Mouse (Mus musculus) layer of hippocampus, adult 9-11 months (tissue): ENCODE results near the gene Lenep.

ENCODE experiments used
- DNase-seq: peaks from one replicate; pipeline ENCODE4 v3.0.0; 2022

The Lenep gene

DNA sequence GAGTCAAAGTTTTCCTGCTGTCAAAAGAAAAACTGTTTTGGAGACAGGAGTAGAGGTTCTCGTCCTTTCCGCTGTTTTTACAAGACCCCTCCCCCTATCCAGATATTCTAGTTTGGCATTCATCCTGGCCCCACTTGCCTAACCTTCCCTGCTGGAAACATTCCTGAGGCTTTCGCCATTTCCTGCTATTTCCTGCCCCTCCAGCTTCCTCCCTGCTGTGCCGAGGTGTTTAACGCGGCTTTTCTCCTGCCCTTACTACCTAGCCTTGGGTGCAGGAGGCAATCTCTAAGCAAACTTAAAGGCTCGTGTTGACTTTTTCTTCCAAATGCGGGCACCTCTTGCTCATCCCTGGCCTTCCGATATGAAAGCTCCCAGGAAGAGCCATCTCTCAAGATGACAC lies 17.0 kb upstream of the Lenep start:
- DNase-seq, result no peak

DNA sequence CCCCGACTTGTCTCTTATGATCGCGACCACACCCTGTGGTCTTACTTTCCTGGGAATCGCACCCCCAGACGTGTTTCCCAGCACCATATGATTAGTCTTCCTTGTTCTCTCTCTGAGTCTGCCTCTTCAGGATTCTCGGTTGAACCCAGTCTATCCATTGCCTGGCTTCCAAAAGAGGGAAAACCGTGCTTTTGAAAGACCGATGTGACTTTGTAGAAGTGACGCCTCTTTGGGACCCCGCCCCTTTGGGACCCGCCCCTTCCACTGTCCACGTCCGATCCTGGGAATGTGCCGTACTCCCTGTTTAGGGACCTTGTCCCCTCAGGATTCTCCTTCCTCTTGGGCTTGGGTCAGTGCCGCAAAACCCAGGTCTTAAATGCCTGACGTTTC lies 16.3 kb upstream of the Lenep start:
- no peak for DNase-seq

DNA sequence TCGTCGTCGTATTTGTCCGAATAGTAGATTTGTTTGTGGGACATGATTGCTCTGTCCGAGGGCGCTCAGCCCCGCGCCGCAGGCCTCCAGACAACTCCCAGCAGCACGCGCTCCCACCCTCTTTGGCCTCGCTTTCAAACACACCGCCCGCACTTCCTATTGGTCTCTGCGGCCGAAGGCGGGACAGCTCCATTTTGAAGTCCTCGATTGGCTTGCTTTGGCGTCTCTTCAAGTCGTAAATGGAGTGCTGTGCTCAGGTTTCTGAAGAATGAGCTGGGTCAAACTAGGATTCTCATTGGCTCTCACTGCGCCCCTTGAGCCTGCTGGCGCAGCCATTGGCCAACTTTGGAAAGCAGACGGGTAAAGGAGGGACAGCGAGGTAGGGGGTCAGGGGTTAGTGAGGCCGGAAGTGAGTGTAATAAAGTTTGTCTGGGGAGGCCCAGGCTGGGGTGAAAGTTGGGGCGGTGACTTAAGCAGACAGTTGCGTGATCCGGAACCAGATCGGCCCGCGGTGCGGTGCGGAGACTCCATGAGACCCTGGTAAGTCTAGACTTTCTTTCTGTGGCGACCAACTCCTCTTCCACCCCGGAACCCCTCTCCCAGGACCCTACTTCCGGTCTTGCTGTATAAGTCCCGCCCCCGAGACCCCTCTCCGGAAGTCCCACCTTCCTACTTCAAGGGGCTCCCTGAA lies 15.7 kb upstream of the Lenep start, which contains the start of the genes Cks1b and Shc1:
Gene Cks1b, minus strand, starts transcription at position 214 of the 691 bp plus-strand sequence.
Gene Shc1, plus strand, starts transcription at position 274 of the 691 bp plus-strand sequence.
- DNase-seq, result peak; percentile 98

DNA sequence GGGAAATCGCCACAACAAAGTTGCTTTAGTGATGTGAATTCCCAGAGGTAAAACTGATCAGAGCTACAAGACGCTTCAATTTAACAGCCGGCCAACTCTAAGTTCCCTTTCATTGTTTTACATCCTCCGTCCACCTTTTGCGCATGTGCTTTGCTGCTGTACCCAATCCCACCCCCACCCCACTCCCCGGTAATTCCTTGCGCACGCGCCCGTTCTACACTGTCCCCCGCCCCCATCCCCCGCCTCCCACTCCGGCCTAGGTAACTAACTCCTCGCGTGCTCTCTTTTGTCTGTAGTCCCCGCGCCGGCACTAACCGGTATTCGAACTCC lies 15.2 kb upstream of the Lenep start:
- DNase-seq, result no peak

DNA sequence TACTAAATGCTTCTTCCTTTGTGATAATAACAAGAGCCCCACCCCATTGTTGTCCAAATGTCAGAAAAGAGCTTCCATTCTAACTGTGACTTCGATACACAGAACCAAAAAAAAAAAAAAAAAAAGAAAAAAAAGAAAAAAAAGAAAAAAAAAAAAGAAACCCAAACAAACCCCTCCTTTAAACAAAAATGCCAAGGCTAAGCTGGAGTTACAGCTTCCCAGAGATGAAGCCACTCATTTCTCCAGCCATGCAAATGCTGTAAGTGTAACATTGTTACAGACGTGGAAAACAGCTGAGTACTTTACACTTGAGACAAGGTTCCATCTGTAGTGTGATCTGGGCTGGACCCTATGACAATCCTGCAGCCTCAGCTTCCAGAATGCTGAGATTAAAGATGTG lies 14.5 kb upstream of the Lenep start:
- no peak for DNase-seq

DNA sequence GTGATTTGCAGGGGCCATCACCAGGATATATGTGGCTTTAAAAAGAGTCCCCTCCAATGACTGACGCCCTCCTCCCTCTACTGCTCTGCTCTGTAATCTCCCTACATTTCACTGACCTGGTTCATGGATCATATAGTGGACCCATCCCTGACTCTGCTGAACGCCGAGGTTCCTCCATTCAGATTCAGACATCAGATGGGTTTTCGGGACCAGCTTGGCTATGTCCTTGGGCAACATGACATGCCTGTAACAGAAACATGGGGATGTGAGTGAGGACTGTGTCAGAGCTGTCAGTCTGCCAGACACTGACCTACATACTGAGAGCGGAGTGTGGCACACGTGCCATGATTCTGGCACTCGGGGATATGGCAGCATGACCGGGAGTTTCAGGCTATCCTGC lies 13.6 kb upstream of the Lenep start:
- no peak for DNase-seq

DNA sequence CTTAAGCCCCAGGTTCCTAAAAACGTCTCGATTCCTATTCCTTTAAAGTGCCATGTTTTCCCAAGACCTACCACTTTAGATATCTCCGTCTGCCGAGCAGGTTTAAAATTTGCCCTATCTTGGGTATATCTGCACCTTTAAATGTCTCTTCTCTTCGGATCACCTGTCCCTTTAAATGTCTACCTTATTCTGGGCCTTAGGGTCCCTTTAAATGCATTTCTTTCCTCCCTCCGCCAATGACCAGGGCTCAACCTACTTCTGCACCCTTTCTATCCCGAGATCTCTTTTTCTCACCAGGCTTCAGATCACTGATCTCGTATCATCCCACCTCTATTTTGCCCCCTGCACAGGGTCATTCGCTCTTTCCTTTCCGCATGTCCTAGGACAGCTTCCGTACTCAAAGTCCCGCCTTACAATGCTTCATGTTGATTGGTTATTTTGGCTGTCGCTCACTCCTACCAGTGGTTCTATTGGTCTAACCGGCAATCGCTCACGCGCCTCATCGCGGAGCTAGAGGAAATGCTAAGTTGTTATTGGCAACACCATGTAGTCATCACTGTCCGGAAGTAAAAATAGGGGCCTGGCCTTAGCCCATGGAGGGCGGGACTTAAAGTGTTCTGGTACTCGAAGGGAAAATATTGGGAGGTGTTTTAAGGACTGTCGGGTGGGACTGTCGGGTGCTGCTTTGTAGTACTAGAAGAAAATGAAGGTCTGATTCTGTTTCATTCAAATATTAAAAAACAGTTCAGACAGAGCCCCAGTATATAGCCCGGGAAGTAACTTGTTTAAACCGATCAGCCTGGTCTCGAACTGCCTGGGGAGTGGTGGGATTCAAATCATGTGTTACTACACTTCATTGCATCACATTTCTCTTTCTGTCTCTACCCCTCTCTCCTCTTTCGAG lies 9.1 kb upstream of the Lenep start, which contains the start of gene Flad1:
Gene Flad1, minus strand, starts transcription at position 381 of the 904 bp plus-strand sequence.
- DNase-seq, result peak; percentile 100

DNA sequence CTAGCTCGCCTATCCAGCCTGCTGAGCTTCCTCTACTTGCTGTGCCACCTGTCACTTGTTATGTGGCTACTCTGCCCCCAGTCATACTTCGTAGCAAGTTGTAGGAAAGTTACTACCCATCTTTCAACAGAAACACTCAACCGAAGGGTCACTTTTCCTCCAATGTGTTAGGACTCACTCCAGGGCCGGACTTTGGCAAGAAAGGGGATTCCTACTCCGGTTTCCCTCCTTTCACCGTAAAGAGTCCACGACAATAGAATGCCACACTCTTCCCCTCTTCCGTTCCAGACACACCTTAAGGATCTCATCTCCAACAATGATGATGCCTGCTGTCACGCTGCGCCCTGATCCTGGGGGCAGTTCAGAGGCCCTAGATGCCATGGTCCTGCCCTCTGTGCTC lies 8.3 kb upstream of the Lenep start:
- DNase-seq, result no peak

DNA sequence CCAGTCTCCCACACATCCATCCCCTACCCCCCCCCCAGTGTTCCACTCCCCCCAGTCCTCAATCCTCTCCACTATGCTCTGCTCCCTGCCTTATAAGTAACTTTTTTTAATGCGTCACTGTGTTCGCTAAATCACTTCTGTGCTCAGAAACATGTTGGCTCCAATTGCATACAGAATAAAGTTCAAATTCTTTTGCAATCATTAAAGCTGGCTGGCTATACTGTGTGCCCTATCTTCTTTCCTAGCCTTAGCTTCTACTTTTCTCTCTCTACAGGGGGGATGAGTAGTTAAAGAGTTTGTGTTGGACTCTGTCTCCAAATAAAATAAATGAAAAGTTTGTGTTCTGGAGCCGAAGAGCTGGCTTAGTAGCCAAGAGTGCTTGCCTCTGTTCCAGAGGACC lies 7.1 kb upstream of the Lenep start:
- DNase-seq, result no peak

DNA sequence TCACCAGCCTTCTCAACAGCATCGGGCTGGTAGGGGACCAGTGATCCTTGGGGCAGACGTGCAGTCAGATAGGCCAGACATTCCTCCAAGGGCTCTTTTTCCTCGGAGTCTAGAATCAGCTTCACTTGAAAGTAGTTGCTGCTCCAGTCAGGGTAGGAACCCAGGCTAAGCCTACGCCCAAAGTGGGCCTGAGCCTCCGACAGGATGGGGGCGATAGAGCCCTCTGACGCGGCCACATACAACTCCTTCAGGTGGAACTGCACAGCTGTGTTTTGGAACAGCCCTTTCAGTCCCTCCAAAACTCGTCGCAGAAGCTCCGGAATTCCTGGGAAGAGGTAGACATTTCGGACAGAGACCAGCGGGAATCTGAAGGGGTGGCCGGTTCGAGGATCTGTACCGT lies 5.9 kb upstream of the Lenep start:
- no peak for DNase-seq

DNA sequence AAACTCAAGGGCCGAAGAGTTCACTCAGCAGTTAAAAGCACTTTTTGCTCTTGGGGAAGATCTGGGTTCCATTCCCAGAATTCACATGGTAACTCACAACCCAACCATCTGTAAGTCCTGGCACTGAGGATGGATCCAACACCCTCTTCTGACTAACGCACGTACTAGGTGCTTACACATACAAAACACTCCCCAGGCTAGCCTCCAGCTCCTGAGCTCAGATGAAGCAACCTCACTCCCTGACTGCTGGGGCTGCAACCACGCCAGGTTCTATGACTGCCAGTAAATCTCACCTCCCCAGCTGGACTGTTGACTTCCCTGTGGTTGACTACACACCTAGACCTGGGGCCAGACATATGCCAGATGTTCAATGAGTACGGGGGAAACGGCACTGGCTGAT lies 4.3 kb upstream of the Lenep start:
- DNase-seq, result no peak

DNA sequence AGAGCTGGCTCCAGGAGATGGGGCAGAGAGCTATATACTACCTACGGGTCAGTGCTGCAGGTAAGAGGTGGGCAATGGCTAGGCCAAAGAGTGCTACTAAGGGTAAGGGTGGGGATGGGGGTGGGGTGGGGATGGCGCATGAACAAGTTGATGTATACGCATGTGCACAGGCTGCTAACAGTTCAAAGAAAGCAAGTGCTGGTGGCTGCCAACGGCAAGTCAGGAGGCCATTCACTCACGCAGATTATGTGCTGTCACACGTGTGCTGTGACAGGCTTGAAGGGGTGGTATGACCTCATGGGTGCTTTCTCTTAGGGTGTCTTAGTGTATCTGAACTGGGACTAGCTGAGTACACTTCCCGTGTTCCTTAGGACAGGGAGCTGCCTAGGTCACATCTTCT lies 1.3 kb downstream of the Lenep start:
- DNase-seq, result no peak

DNA sequence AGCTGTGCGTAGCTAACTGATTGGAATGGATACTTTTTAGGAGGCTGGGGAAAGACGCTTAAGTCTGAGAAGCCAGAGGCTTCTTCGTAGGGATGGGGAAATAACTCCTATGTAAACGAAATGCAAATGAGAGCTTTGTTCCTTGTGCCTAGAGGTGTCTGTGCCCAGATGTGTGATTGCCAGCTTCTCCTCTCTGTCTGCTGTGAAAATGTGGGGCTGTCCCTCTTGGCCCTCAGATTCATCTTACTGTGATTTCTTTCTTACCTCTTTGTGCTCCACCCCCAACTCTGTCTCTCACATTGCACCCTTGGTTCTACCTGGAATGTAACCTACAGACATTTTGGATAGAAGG lies 6.0 kb downstream of the Lenep start:
- DNase-seq, result no peak

DNA sequence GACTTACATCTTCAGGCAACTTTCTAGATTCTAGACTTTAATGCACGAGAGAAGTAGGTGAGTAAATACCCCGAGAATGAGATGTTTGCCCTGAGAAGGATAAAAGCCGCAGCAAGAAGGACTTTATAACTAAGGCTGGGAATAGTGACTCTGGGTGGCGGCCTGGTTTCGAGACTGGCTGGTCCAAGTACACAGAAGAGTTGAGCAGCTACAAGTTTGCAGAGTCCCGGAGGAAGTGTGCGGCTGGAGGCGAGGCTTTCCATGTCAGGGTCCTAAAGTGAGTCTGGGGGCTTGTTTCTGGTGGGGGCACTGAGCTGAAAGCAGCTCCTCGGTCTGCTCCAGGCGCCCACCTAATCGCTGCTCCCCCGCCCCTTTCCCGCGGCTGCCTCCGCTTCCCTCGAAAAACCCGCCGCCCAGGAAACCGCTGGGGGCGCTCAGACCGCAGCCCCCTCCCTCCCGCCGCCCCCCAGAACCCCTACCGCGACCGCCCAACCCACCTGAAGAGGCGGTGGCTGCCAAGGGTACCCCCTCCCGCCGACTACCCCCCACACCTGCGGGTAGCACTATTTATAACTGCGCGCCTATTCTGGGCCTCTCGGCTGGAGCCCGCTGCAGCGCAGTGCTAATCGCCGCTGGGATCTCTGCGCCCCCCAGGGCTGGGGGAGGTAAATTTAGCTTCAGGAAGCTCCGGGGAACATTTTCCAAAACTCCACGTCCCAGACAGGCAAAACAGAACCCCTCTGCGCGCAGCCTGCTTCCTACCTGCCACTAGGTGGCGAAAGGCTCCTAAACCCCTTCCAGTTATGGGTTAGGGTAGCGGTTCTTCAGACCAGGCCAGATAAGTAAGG lies 6.6 kb downstream of the Lenep start:
- DNase-seq, result no peak

DNA sequence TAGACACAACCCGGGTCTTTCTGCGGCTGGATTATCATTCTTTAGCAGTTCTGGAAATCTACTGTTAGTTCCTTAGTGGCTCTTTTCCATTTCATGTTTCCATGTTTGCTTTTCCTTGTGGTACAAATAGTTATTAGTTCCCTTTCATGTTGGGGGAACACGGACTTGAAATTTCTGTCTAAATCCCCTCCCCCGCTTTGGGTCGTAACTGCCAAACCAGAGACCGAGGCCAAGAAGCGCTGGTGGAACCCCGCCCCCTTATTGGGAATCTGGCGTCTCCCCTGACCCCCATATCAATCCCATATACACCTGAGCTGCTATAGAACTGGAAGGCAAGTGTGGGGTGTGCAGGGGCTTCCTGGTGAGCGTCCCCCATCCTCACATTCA lies 7.2 kb downstream of the Lenep start:
- no peak for DNase-seq

DNA sequence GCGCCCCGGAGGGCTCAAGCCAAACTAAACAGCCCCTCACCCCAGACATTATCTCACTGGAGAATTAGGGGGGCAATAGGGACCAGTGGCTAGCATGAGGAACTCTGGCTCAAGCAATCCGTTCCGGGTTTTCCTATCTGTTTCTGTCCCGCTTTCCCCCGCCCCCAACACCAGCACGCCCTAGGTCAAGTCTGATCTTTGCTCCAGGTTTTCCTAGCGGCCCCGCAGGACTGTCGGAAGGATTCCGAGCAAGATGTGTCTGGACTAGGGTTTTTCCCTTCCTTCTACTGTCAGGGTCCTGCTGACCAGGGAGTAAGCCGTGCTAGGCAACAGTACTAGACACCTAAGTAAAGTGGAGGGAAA lies 7.7 kb downstream of the Lenep start:
- peak; percentile 78 for DNase-seq

DNA sequence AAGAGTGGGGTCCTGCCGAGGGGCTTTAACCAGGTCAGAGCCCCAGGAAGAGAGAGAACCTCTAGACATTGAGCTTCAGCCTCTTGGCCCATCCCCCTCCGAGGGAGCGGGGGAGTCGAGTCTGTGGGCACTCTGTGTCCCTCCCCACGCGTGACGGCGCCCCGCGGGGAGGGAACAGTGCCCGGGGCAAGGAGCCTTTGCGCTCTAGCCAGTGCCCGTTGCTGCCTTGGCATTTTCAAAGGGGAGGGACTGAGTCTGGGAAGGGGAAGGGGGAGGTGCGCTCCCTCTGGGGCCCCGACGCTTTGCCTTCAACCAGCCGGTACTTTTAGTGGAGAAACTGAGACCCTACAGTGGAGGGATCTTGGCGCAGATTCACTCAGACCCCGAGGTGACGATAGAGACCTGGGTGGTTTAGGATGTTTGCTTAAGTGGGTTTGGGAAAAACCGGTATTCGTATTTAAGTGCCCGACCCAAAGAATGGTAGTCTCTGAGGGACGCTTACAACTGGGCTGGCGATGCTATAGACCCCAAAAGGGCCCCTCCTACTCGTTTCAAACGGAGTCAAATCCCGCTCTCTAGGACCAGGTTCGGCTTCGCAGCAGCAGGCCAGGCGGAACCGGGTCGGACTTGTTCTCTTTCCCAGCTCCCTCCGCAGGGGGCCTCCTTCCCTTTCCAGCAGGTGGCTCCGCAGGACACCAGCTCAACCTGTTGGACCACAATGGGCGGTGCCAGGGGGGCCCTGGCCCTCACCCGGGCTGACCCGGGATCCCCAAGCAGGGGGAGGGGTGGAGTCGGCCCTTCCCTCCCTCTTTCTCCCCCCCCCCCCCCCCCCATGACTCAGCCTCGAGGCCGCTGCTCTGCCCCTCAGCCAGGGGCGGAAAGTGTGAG lies 8.3 kb downstream of the Lenep start, which contains the start of gene Zbtb7b:
Gene Zbtb7b, minus strand, starts transcription at position 771 of the 888 bp plus-strand sequence.
- peak; percentile 76 for DNase-seq

DNA sequence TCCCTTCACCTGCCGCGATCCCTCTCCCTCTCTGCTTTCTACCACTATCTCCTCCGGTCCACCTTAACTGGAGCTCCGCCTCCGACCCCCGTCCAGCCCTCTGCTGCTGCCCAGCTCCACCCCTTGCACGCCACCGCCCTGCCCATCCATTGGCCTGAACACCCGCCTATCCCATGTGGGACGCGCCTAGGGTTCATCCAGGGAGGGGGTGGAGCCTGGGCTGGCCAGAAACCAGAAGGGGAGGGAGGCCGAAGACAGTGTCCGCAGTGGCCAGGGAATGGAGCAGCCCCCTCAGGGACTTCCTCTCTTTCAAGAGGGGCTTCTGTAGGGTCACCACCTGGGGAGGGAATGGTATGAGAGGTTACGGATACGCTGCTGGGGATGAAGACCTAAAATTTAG lies 9.0 kb downstream of the Lenep start:
- peak; percentile 98 for DNase-seq

DNA sequence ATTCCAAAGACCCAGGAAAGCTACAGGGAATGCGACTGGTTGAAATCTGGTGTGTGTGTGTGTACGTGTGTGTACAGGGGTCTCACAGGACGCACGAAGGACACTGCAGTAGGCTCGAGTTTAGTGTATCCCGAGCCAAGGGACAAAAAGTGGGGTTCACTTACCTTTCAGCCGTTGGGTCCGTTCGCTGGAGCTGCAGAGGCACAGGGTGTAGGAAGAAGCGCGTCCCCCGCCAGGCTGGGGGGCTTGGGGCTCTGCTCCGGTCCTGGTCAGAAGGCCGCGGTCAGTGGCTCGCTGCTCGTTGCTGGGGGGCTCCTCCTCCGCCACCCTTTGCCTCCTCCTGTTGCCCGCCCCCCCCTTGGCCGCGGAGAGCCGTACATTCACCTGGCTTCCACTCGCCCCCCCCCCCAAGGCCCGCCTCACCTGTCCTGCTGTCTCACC lies 9.7 kb downstream of the Lenep start:
- no peak for DNase-seq

DNA sequence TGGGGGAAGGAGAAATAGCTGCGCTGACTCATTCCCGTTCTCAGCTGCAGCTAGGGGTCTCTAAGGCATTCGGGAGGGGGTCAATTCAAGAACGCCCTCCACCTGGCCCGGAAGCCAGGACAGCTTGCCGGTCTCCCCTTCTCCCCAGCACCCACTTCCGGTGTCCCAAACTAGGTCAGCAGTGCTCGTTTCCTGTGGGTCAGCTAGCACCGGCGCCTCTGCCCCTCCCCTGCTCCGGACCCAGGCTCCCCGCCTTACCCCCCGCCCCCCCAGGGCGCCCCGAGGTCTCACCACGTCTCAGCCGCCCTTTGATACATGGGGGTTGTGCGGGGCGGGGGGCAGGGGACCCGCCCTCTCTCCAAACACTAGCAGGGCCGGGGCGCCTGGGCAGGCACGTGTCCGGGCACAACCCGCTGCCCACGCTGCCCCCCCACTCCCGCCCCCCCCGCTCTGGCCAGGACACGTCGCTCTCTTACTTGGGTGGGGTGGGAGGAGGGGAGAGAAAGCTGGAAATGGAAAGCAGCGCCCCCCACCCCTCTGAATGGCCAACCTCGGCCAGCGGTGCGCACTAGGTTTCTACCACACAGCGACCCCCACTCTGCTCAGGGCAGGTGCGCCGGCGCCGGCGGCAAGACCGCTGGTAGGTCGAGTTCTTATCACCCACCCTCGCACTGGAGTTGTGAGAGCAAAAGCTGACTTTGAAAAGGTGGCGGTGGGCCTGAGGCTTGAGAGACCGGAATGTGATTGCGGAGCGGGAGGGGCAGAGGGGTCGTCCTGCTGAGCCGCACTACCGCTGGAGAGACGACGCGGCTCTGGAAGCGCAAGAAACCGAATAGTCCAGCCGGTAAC lies 10.7 kb downstream of the Lenep start:
- DNase-seq, result no peak
